Mouse (Mus musculus) gonadal fat pad, adult 2 months (tissue): ENCODE data around the gene Gstm3. TPM values are rescaled to one million over a fixed set of nuclear protein-coding genes. Genes with fewer than 3 reads are reported as not detected.
"Not testable (repeated sequence)": the region's sequence is repeated elsewhere in the genome, so short reads cannot be mapped to it uniquely, and the experiment has no call there.

Experiments used
- DNase-seq: peaks from one replicate; pipeline ENCODE4 v3.0.0-alpha.2; 2012; ENCODE audit warnings: low read depth
- polyA plus RNA-seq: library from polyadenylated mRNA; depleted of rRNA; stranded (reverse); fragments of >200 nt; gene quantifications from 2 replicates; pipeline ENCODE4 v1.2.3, GENCODE M21; 2012; rRNA removed

Gstm3 gene
- 0.26 and 0.86 TPM in 2 replicates for polyA plus RNA-seq

DNA sequence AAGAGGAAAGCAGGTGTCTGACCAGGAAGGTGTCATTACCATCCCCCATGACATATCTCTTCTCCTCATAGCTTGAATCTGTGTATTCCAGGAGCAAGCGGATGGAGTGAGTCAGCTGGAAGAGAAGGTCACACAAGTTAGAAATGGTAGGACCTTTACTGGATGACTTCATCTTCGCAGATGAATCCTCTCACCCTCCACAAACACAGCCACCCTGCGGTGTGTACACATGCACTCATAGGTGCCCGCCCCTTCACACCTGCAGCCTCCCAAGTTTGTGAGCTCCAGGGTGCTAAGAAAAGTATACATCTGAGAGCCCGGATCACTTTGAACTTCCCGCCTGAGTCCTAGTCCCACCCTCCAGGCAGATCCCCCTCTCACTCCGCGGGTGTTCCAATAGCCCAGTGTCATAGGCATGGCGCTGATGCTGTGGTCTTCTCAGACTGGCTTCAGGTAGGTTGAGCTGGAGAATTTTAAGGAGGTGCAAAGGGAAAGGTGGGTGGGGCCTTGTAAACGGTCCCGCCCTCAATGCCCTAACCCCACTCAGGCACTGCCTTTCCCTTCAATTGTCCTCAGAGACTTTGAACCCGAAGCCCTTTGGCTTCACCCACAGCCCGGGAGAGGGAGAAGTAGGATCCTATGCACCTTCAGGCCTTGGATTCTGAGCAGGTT, at the start of gene Gstm3:
TSS of gene Gstm3 (minus strand) at position 560 of the 672 bp plus-strand sequence.
- DNase-seq, result no peak

DNA sequence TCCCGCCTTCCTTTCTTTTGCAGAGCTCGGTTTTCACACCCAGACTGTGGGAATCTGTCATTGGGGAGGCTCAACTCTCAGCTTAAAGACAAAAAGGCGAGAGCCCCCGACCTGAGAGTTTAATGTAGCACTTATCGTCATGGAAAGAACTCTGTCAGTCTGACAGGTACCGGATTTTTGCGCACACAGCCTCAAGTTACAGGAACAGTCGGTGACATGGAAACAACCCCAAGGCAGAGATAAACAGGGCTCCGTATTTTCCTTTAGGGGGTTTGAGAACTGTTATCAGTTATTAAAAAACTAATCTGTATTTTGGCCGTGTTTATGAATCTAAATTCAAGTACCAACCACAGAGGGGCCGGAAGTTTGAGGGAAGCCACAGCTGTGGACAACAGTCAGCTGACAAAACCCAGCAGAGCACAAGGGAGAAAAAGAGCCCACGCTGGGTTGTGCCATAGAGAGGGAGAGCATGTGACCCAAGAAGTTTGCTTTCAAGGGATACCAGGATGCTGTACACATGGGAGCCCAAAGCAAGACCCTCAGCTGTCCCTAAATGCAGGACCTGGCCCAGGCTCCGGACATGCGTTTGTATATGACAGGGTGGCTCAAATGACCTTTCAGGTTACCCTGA, 49.2 kb upstream of the Gstm3 start:
- no peak for DNase-seq

DNA sequence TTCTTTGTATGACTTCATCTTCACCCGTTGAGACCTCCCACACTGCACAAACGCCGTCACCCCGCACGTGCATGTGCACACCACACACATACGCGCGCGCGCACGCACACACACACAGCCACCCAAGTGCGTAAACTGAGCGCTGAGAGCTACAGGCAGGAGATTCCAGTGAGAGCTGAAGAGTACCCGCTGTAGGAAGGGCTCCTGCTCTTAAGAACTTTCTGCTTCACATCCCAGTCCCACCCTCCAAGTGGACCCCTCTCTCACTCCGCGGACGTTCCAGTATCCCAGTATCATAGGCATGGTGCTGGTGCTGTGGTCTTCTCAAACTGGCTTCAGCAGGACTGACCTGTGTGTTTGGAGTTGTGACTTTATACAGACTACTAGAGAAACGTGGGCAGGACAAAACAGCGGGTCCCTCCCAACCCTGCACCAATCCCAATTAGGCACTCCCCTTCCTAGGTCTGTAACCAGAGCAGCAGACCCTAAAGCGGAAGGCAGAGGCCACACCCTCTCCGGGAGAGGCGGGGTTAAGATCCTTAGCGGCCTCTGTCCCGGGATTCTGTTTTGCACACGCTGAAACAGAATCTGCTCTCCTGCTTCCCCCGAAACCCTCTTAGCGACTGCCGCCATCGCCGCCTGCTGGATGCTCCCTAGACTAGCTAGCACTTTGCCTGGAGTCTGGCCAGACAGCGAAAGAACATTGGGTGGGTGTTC, 48.5 kb upstream of the Gstm3 start, which contains the start of gene Gstm1:
TSS of gene Gstm1 (minus strand) at position 501 of the 717 bp plus-strand sequence.
- peak; percentile 61 for DNase-seq

DNA sequence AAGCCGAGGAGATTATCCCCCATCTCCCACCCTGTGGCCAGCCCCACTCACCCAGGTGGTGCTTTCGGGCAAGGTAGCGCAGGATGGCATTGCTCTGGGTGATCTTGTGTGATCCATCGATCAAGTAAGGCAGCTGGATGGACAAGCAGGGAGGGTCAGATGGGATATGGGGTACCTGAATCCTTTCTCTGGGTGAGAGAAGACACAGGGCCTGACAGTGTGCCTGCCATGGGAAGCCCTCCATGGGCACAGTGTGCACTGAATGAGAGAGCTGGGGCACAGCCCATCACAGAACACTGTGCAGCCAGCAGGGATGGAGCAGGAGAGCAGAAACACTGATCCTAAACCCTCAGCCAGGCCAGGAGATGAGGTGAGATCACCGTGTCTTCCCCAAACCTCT, 47.4 kb upstream of the Gstm3 start:
- not testable (repeated sequence) for DNase-seq

DNA sequence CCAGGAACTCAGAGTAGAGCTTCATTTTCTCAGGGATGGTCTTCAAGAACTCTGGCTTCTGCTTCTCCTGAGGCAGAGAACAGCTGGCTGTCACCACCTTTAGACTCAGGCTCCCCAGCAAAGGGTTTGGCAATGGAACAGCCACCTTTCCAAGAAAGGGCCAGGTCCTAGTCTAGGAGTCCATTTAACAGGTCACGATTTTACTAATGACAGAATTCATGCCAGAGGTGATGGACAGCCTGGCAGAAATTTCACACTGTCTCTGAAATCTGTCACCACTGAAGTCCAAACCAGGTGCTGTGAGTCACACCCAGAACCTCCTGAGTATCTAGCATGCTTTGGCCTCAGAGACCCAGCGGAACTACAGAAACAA, 45.9 kb upstream of the Gstm3 start:
- DNase-seq, result no peak

DNA sequence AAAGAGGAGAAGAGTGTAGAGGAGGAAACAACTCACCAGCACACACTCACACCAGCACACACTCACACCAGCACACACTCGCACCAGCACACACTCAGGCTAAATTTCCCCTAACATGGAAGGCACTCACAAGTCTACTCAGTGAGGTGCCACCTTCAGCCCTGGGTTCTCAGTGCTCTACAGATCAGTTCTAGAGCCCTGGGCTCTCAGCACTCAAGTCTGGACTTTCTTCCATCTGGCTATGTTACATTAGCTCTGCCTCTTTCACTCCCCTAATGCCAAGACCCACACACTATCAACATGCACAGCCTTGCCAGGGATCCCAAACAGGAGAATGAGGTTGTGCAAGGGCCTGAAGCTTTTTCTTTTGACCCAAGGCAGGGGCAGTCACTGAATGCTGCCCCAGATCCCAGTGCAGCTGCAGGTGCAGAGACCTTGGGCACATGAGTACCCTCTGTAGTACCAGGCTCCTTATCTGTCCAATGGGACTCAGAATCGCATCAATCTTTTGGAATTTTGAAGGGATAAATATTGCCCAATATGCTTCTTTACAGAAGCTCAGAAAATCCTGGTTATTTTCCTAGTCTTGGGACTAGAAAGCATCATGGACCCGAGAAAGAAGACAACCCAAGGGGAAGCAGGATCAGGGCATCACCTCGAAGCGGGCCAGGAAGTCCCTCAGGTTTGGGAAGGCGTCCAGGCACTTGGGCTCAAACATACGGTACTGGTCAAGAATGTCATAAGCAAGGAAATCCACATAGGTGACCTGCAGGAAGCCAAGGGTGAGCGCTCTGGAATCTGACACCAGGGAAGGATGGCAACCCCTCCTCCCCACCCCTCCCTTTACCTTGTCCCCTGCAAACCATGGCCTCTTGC, 45.3 kb upstream of the Gstm3 start:
- peak; percentile 44 for DNase-seq

DNA sequence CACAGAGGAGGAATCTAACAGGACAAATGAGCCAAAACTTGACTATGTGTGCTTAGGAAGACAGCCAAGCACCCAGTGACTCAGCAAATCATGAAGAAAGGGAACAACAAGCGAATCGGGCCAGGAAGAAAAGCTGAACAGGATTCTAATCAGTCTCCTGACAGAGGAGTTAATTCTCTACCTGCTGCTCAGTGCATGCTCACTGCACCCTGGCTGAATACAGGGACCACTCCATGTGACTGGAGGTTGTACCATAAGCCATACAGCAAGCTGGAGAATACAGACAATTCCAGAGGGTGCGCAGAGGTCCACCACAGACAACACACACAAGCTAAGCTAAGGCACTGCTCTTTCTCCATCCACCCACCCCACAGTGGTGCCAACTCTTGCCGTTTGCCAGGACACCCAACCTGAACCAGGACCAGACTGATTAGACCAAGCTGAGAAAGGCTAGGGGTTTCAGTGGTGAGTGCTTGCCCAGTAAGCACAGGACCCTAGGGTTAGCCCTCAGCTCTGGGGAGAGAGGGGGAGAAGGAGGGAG, 44.3 kb upstream of the Gstm3 start:
- DNase-seq, result peak; percentile 83

DNA sequence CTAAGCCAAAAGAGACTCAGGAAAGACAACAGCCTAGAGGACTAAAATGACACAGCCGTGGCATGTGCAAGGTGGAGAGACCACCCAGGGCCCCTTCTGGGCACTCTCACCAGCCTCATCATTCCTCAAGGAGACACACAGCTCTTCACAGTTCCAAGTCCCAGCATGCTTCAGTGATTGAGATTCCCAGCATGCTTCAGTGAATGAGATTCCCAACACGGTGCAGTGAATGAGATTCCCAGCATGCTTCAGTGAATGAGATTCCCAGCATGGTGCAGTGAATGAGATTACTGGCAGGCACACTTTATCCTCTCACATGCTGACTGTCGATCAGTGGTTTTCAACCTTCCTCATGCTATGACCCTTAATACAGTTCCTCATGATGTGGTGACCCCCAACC, 42.5 kb upstream of the Gstm3 start:
- no peak for DNase-seq

DNA sequence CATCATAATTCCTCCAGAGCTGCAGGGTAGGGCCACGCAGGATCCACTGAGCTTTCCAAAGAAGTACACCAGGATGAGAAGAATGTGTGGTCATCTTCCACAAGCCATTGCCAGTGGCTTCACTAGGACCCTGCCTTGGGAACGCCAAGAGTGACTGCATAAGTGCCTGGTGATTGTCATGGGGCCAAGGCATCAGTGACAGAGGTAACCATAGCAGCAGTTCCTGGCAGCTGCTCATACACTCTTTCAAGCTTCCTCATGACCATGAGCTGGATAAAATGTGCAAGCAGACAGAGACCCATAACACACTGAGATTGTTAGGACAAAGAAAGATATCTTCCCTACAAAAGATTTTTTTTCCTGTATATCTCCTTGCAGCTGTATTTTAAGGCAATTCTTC, 41.2 kb upstream of the Gstm3 start:
- DNase-seq, result no peak

DNA sequence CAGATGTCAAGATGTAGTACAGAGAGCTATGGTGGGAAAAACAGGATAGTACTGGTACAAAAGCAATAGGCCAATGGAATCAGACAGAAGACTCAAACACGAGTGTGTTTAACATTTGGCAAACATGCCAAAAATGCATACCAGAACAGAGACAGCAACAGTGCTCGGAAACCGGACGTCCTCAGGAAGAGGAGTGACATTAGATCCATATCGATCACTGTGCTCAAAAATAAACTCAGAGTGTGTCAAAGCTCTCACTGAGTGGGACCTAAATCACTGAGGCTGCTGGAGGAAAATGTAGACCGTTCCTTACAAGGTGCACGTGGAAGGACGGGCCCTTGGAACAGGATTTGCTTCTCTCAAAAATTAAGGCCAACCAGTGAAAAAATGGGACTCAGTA, 32.9 kb upstream of the Gstm3 start:
- no peak for DNase-seq

DNA sequence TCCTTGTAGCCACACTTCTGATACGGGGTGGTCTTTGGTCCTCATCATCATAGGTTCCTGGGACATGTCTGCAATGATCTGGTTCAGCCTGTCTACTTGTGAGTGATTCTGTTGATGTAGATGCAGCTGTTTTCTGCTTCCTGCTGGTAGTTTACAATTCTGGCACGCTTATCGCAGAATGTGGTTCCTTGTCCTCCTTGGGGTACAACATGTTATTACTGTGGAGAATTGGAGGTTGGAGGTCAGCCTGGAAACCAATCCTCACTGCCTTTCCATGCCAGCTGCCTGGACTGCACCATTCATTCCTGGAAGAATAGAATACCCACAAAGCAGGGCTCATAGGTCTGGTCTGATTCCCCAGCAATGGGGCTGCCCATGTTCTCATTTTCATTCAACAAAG, 30.4 kb upstream of the Gstm3 start:
- no peak for DNase-seq

DNA sequence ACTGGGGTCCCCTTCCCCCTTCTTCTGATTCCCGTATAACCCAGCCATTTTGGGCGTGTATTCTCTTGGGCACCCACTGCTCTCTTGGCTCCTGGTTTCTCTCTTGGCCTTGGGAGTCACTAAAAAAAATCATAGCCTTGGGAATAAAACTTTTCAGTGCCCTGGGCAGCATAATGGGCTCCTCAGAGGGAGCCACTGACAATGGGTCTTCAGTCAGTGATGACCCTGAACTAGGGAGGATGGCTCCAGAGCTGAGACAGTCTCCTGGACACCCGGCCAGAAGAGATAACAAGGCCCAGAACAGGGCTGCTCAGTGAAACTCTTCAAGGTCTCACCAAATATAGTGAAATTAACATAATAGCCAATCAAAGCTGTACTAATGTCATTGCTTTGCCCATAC, 29.5 kb upstream of the Gstm3 start:
- DNase-seq, result no peak

DNA sequence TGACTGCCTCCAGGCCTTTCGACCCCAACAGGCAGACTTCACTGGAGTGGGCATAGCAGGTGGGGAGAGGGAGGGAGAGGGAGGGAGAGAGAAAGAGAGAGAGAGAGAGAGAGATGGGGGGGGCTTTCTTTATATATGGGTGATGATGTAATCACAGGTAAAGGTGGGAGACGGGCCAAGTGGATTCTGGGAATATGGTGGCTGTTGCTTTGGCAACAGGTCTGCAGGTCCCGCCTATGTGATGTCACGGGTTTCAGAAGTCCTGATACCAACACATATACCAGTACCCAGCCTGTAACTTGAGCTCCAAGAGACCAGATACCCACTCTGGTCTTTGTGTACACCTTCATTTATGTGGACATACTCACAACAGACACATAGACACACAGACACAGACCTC, 27.5 kb upstream of the Gstm3 start:
- DNase-seq, result no peak

DNA sequence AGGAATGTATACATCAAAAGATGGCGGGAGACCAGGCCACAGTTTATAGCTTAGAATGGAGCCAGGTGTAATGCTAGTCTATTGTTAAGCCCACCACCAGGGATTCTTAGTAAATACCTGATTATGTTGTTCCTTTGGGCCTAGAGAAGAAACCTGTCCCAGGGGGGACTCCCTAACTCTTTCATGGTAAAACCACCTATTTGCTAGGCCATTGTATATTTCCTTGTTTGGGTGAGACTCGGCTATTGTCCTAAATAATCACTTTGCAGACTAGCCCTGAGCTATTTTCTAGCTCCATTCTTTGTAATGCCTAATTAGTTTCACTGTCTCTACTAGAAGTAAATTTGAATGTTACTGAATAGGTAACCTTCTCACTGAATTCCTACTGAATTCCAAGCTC, 26.9 kb upstream of the Gstm3 start:
- not testable (repeated sequence) for DNase-seq

DNA sequence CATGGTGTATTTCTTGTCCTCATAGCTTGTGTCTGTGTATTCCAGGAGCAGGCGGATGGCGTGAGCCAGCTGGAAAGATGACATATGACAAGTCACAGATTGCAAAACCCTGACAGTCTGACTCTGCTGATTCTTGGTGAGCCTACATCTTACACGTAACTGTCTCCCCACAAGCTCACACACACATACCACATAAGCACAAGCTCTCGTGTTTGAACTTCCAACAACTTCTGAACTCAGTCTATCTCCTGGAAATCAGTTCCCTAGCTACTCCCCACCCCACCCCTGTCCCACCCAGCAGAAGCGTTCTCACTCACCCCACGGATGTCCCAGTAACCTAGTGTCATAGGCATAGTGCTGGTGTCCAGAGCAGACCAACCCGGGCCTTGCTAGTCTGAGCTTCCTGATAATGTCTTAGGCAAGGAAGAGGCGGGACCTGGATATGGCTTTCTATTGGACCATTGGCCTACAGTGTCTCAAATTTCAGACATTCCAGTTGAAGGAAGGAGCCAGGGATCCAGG, 17.0 kb upstream of the Gstm3 start, which contains the start of gene Gstm2:
TSS of gene Gstm2 (minus strand) at position 413 of the 522 bp plus-strand sequence.
- DNase-seq, result peak; percentile 22

DNA sequence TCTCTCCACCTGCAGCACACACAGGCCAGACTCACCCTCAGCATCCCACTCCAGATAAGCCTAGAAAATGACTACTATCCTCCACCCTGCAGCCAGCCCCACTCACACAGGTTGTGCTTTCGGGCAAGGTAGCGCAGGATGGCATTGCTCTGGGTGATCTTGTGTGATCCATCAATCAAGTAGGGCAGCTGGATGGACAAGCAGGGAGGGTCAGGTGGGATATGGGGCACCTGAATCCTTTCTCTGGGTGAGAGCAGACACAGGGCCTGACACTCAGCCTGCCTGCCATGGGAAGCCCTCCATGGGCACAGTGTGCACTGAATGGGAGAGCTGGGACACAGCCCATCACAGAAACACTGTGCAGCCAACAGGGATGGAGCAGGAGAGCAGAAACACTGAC, 16.1 kb upstream of the Gstm3 start:
- DNase-seq, result not testable (repeated sequence)

DNA sequence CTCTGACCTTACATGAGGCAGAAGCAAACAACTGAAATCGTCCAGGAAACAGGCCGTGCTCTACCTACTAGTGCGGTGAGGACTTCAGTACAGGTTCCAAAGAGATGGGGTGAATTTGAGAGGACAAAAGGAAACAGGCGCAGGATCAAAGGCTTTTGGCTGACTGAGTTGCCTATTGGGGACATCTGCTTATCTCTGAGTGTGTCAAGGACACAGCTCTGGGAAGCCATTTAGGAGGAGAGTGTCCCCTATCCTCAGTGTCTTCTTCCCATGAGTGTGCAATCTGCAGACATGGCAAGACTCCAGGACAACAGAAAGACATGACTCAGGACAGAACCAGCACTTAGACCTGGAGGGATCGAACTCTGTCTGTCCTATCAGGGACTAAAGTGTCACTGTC, 15.4 kb upstream of the Gstm3 start:
- DNase-seq, result no peak

DNA sequence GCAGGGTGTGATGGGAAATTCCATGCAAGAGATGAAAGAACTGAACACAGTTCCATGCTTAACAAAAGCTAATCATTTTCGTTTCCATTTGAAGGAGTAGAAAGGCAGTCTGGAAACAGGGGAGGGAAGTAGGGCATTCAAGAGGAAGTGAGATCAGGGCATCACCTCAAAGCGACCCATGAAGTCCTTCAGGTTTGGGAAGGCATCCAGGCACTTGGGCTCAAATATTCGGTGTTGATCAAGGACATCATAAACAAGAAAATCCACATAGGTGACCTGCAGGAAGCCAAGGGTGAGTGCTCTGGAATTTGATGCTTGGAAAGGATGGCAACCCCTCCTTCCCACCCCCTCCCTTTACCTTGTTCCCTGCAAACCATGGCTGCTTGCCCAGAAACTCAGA, 14.7 kb upstream of the Gstm3 start:
- no peak for DNase-seq

DNA sequence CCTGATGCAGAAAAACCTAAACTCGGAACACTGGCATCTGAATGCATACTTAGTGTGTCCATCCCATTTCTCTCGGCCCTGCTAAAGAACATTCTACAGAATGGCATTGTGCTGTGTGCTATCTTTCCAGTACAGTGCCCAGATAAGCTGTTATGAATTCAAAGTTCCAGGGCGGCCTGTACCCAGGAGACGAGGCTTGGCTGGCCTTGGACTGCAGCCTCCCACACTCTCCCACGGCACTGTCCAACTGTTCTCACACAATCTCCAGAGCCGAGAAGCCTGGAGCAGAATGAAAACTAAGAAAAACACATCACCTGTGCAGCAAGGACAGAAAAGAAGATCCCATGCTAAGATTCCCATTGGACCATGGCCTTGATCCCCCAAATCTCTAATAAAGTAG, 13.6 kb upstream of the Gstm3 start:
- DNase-seq, result no peak

DNA sequence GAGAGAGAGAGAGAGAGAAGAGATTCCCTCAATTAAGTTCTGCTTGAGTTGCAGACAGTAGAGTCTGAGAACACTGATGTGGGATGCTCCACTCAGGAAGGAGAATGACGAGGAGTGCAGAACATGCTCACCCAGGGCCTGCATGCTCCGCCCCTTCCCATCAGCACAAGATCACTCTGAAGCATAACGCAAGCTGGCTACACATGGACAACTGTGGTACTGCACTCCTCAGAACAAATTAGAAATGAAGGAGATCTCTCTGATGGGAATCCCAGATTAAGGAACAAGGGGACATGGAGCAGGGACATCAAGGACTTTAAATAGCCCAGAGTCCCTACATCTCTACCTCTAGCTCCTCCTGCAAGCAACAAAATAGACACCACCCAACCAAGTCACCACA, 12.2 kb upstream of the Gstm3 start:
- no peak for DNase-seq

DNA sequence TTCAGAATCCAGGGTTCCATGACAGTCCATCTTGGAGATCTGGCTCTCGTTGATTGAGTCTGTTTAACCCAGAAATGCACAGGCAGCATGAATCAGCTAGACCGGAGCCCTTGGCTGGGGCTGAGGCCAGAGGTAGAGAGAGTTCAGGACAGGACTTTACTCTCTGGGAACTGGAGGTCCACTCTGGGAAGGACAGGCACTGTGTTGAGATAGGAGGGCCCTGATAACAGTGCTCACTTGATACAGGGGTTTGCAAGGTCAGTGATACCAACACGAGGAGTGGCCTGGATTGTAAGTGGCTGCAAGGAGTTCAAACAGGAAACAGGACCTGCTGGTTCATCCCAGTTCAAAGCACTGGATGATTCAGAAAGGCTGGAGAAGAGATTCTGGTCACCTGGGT, 8.6 kb upstream of the Gstm3 start:
- DNase-seq, result no peak
